In genomic region chr2:7734097-7734730, GRCm38 (mm10) we compare ENCODE assay signal across 14 mouse cellular contexts.
A peak's percentile ranks its signal among the peaks of the same experiment; 100 is the strongest.
DNase-seq lines count a peak whose midpoint lies in the region; ATAC-seq lines count a peak whose summit lies in the region.
"Had no signal": no experiment of that assay in that cellular context is flagged by ENCODE, and none has a peak within 500 bp of the region (broad histone marks: within the 10 kb centered on the region; RNA-seq: fewer than 3 reads in every experiment).

No protein-coding gene starts in this region.

- peak; percentile 72 for ATAC-seq in forebrain, embryonic 14.5 days
- no peak; the same call in 1 of the 2 replicates for ATAC-seq in forebrain, embryonic 12.5 days (ENCODE audit: low FRiP score)
- no peak for ATAC-seq in intestine, embryonic 15.5 days
- ATAC-seq: hindbrain, postnatal 0 days had no signal

- peak; percentile 67 for DNase-seq in forebrain, embryonic 14.5 days (ENCODE audit: low spot score)
- DNase-seq in frontal cortex, adult 2 months (ENCODE audit: extremely low spot score in 1 of 2, low spot score in 1 of 2): peak; percentile 85 to 90
- peak; percentile 18 to 30 for DNase-seq in layer of hippocampus, postnatal 36 days
- peak; percentile 80 to 81 for DNase-seq in right cerebral cortex, adult 2 months (ENCODE audit: low spot score in 2 of 2)
- DNase-seq in thymus, postnatal 4 days: no peak
- no peak for DNase-seq in gastrocnemius, postnatal 10 days
- DNase-seq: kidney, postnatal 25 days; lung, postnatal 36 days had no signal

- H3K36me3 ChIP-seq in forebrain, embryonic 14.5 days (ENCODE audit: control insufficient read depth, insufficient read depth, low read length): no peaks in the 10 kb centered on the region
- H3K36me3 ChIP-seq in forebrain, embryonic 12.5 days (replicated peaks): no peaks in the 10 kb centered on the region
- no peaks in the 10 kb centered on the region for H3K36me3 ChIP-seq in intestine, embryonic 15.5 days
- H3K36me3 ChIP-seq: stomach, embryonic 15.5 days had no signal

- H3K9ac ChIP-seq in forebrain, embryonic 14.5 days (ENCODE audit: low read length): no peak overlapping the region
- H3K9ac ChIP-seq in forebrain, embryonic 12.5 days: no peak overlapping the region
- no peak overlapping the region for H3K9ac ChIP-seq in intestine, embryonic 15.5 days
- H3K9ac ChIP-seq: stomach, embryonic 15.5 days had no signal

- H3K4me3 ChIP-seq in forebrain, embryonic 14.5 days (ENCODE audit: low read depth, low read length): no peak overlapping the region
- H3K4me3 ChIP-seq in forebrain, embryonic 12.5 days (replicated peaks): no peak overlapping the region
- no peak overlapping the region for H3K4me3 ChIP-seq in intestine, embryonic 15.5 days (replicated peaks)
- H3K4me3 ChIP-seq: stomach, embryonic 15.5 days had no signal

- no peaks in the 10 kb centered on the region for H3K27me3 ChIP-seq in forebrain, embryonic 14.5 days (replicated peaks; ENCODE audit: control insufficient read depth, insufficient read depth, low read length)
- no peaks in the 10 kb centered on the region for H3K27me3 ChIP-seq in forebrain, embryonic 12.5 days
- H3K27me3 ChIP-seq in intestine, embryonic 15.5 days (replicated peaks): no peaks in the 10 kb centered on the region
- H3K27me3 ChIP-seq: stomach, embryonic 15.5 days had no signal

- no peaks in the 10 kb centered on the region for H3K9me3 ChIP-seq in forebrain, embryonic 14.5 days (replicated peaks; ENCODE audit: control insufficient read depth, low read length)
- no peaks in the 10 kb centered on the region for H3K9me3 ChIP-seq in forebrain, embryonic 12.5 days
- no peaks in the 10 kb centered on the region for H3K9me3 ChIP-seq in intestine, embryonic 15.5 days
- H3K9me3 ChIP-seq: stomach, embryonic 15.5 days had no signal

- no peak overlapping the region for H3K4me2 ChIP-seq in forebrain, embryonic 14.5 days (ENCODE audit: low read length)
- no peak overlapping the region for H3K4me2 ChIP-seq in forebrain, embryonic 12.5 days
- H3K4me2 ChIP-seq in intestine, embryonic 15.5 days (replicated peaks): no peak overlapping the region
- H3K4me2 ChIP-seq: heart, embryonic 11.5 days; liver, embryonic 11.5 days; stomach, embryonic 15.5 days had no signal

- WGBS in forebrain, embryonic 14.5 days: 37% methylated on average over 8 of the region's 8 CpGs
- WGBS in forebrain, embryonic 12.5 days: 58% methylated on average over 8 of the region's 8 CpGs
- 57% methylated on average over 8 of the region's 8 CpGs for WGBS in intestine, embryonic 15.5 days

- H3K27ac ChIP-seq in forebrain, embryonic 14.5 days (ENCODE audit: low read depth, low read length): no peak overlapping the region
- H3K27ac ChIP-seq in forebrain, embryonic 12.5 days: no peak overlapping the region
- no peak overlapping the region for H3K27ac ChIP-seq in intestine, embryonic 15.5 days
- H3K27ac ChIP-seq: hindbrain, postnatal 0 days; stomach, embryonic 15.5 days had no signal

- no peaks in the 10 kb centered on the region for H3K4me1 ChIP-seq in forebrain, embryonic 14.5 days (ENCODE audit: control insufficient read depth, insufficient read depth, low read length)
- H3K4me1 ChIP-seq in forebrain, embryonic 12.5 days: peaks cover 7% of the 10 kb centered on the region; the same call in 1 of the 2 replicates
- H3K4me1 ChIP-seq in intestine, embryonic 15.5 days (replicated peaks): no peaks in the 10 kb centered on the region
- H3K4me1 ChIP-seq: stomach, embryonic 15.5 days had no signal

Comparison
In these comparisons a context has a peak if more than half of its experiments do, and no peak if none do; other contexts are left out.
1. DNase-seq: peak in forebrain, embryonic 14.5 days (single experiment), frontal cortex, adult 2 months (2 of 2), layer of hippocampus, postnatal 36 days (2 of 2) and right cerebral cortex, adult 2 months (2 of 2); none in thymus, postnatal 4 days (single experiment) and gastrocnemius, postnatal 10 days (single experiment).